Mouse (Mus musculus) heart, postnatal 4 days (tissue): ENCODE results near the gene P2ry14. TPM values are rescaled to one million over a fixed set of nuclear protein-coding genes. Genes with fewer than 3 reads are reported as not detected.

ENCODE experiments used
- DNase-seq: peaks from one replicate; pipeline ENCODE4 v3.0.0; 2021
- total RNA-seq, 2 experiments: library from RNA; stranded (reverse); gene quantifications; 2 replicates each; pipeline ENCODE4 v1.2.3; 2021

The P2ry14 gene
- total RNA-seq = 1 to 10 TPM; 1.4 to 1.6 TPM

GRCm38 (mm10) chr3:59153424-59153823 lies at the start of gene P2ry14:
P2ry14 (minus strand) TSS chr3:59153618.
- DNase-seq = no peak

- no peak for DNase-seq
Observed at GRCm38 (mm10) chr3:59197329-59197948, 44.0 kb upstream of the P2ry14 start.

GRCm38 (mm10) chr3:59194938-59195337 lies 41.5 kb upstream of the P2ry14 start, which contains the start of gene Gpr87:
Gpr87 (minus strand) TSS chr3:59195104.
- DNase-seq = no peak

- no peak for DNase-seq
Observed at GRCm38 (mm10) chr3:59194099-59194498, 40.7 kb upstream of the P2ry14 start.

- DNase-seq = no peak
Observed at GRCm38 (mm10) chr3:59191674-59192073, 38.3 kb upstream of the P2ry14 start.

- DNase-seq = no peak
Observed at GRCm38 (mm10) chr3:59187336-59187735, 33.9 kb upstream of the P2ry14 start.

GRCm38 (mm10) chr3:59185662-59186061 lies 32.2 kb upstream of the P2ry14 start:
- DNase-seq = no peak

GRCm38 (mm10) chr3:59182129-59182528 lies 28.7 kb upstream of the P2ry14 start:
- no peak for DNase-seq

- no peak for DNase-seq
Observed at GRCm38 (mm10) chr3:59181134-59181533, 27.7 kb upstream of the P2ry14 start.

- no peak for DNase-seq
Observed at GRCm38 (mm10) chr3:59176871-59177270, 23.5 kb upstream of the P2ry14 start.

- peak; percentile 57 for DNase-seq
Observed at GRCm38 (mm10) chr3:59175234-59175633, 21.8 kb upstream of the P2ry14 start.

GRCm38 (mm10) chr3:59174426-59175154 lies 21.2 kb upstream of the P2ry14 start:
- no peak for DNase-seq

- no peak for DNase-seq
Observed at GRCm38 (mm10) chr3:59169921-59170627, 16.7 kb upstream of the P2ry14 start.

- no peak for DNase-seq
Observed at GRCm38 (mm10) chr3:59169215-59169614, 15.8 kb upstream of the P2ry14 start.

- DNase-seq = no peak
Observed at GRCm38 (mm10) chr3:59168476-59168875, 15.1 kb upstream of the P2ry14 start.

GRCm38 (mm10) chr3:59167417-59168054 lies 14.1 kb upstream of the P2ry14 start:
- DNase-seq = no peak

- DNase-seq = no peak
Observed at GRCm38 (mm10) chr3:59160465-59160864, 7.0 kb upstream of the P2ry14 start.

GRCm38 (mm10) chr3:59157048-59157447 lies 3.6 kb upstream of the P2ry14 start:
- DNase-seq = no peak

- no peak for DNase-seq
Observed at GRCm38 (mm10) chr3:59155404-59155803, 2.0 kb upstream of the P2ry14 start.

GRCm38 (mm10) chr3:59154888-59155287 lies 1.5 kb upstream of the P2ry14 start:
- no peak for DNase-seq

- DNase-seq = no peak
Observed at GRCm38 (mm10) chr3:59150624-59151023, 2.8 kb downstream of the P2ry14 start.

GRCm38 (mm10) chr3:59149646-59150045 lies 3.8 kb downstream of the P2ry14 start:
- no peak for DNase-seq

GRCm38 (mm10) chr3:59145194-59145593 lies 8.2 kb downstream of the P2ry14 start:
- no peak for DNase-seq
